14 mouse cellular contexts compared by ENCODE assay signal in genomic region chr14:75900793-75901499, GRCm38 (mm10). TPM values are rescaled to one million over a fixed set of nuclear protein-coding genes. Genes with fewer than 3 reads are reported as not detected.
DNase-seq lines count a peak whose midpoint lies in the region; ATAC-seq lines count a peak whose summit lies in the region.
"Had no signal": no experiment of that assay in that cellular context is flagged by ENCODE, and none has a peak within 500 bp of the region (broad histone marks: within the 10 kb centered on the region; RNA-seq: fewer than 3 reads in every experiment).

No protein-coding gene starts in this region.

- no peaks in the 10 kb centered on the region for H3K36me3 ChIP-seq in neural tube, embryonic 11.5 days (ENCODE audit: control insufficient read depth, insufficient read depth, low read length)
- peaks cover 27% of the 10 kb centered on the region for H3K36me3 ChIP-seq in forebrain, embryonic 12.5 days (replicated peaks)
- peaks cover 29% of the 10 kb centered on the region for H3K36me3 ChIP-seq in limb, embryonic 13.5 days
- peaks cover 5% of the 10 kb centered on the region; the same call in 1 of the 2 replicates for H3K36me3 ChIP-seq in stomach, embryonic 14.5 days (ENCODE audit: control insufficient read depth, insufficient read depth, low read length)

- ATAC-seq in neural tube, embryonic 11.5 days (ENCODE audit: insufficient read depth, low FRiP score, low TSS enrichment), result no peak
- peak; percentile 53; the same call in 1 of the 2 replicates for ATAC-seq in forebrain, embryonic 12.5 days (ENCODE audit: low FRiP score)
- no peak for ATAC-seq in limb, embryonic 13.5 days (ENCODE audit: low FRiP score, low read depth)
- ATAC-seq in stomach, embryonic 14.5 days (ENCODE audit: insufficient number of reproducible peaks, insufficient read depth, low FRiP score, low read depth), result 0 out of 2 replicates have a peak, but pooled peaks have one; percentile 14
- ATAC-seq in CD4-positive, CD25-positive, alpha-beta regulatory T cell, adult 4 months, result no peak

- peak overlapping the region; percentile 53 for H3K27ac ChIP-seq in neural tube, embryonic 11.5 days (ENCODE audit: low read depth, low read length)
- H3K27ac ChIP-seq in forebrain, embryonic 12.5 days, result peak overlapping the region; percentile 88
- H3K27ac ChIP-seq in limb, embryonic 13.5 days, result peak overlapping the region; percentile 63
- no peak overlapping the region for H3K27ac ChIP-seq in stomach, embryonic 14.5 days (ENCODE audit: low read length)

- 74% methylated on average over 5 of the region's 5 CpGs for WGBS in neural tube, embryonic 11.5 days
- WGBS in forebrain, embryonic 12.5 days, result 45% methylated on average over 5 of the region's 5 CpGs
- WGBS in limb, embryonic 13.5 days, result 41% methylated on average over 5 of the region's 5 CpGs
- 65% methylated on average over 5 of the region's 5 CpGs for WGBS in stomach, embryonic 14.5 days

- H3K9me3 ChIP-seq in neural tube, embryonic 11.5 days (ENCODE audit: control insufficient read depth, low read length), result no peaks in the 10 kb centered on the region
- no peaks in the 10 kb centered on the region for H3K9me3 ChIP-seq in forebrain, embryonic 12.5 days
- no peaks in the 10 kb centered on the region for H3K9me3 ChIP-seq in limb, embryonic 13.5 days
- peaks cover 2% of the 10 kb centered on the region; the same call in 1 of the 2 replicates for H3K9me3 ChIP-seq in stomach, embryonic 14.5 days (ENCODE audit: control insufficient read depth, low read depth, low read length)
- H3K9me3 ChIP-seq: G1E had no signal

- no peak overlapping the region for H3K4me2 ChIP-seq in neural tube, embryonic 11.5 days (ENCODE audit: low read depth)
- H3K4me2 ChIP-seq in forebrain, embryonic 12.5 days, result no peak overlapping the region
- H3K4me2 ChIP-seq in limb, embryonic 13.5 days (replicated peaks), result no peak overlapping the region
- H3K4me2 ChIP-seq in stomach, embryonic 14.5 days (replicated peaks; ENCODE audit: low read depth, low read length), result no peak overlapping the region

- no peak overlapping the region for H3K4me3 ChIP-seq in neural tube, embryonic 11.5 days (ENCODE audit: low read depth, low read length)
- no peak overlapping the region for H3K4me3 ChIP-seq in forebrain, embryonic 12.5 days (replicated peaks)
- no peak overlapping the region for H3K4me3 ChIP-seq in limb, embryonic 13.5 days
- H3K4me3 ChIP-seq in stomach, embryonic 14.5 days (ENCODE audit: low read depth, low read length), result no peak overlapping the region
- H3K4me3 ChIP-seq: erythroblast, embryonic 14.5 days; megakaryocyte, embryonic 14.5 days had no signal

- H3K27me3 ChIP-seq in neural tube, embryonic 11.5 days (ENCODE audit: control insufficient read depth, insufficient read depth, low read length), result no peaks in the 10 kb centered on the region
- H3K27me3 ChIP-seq in forebrain, embryonic 12.5 days, result no peaks in the 10 kb centered on the region
- no peaks in the 10 kb centered on the region for H3K27me3 ChIP-seq in limb, embryonic 13.5 days
- no peaks in the 10 kb centered on the region for H3K27me3 ChIP-seq in stomach, embryonic 14.5 days (ENCODE audit: control insufficient read depth, insufficient read depth, low read length)
- H3K27me3 ChIP-seq: megakaryocyte, embryonic 14.5 days had no signal

- 0 out of 2 replicates have a peak overlapping the region, but pooled peaks have one; percentile 18 for H3K9ac ChIP-seq in neural tube, embryonic 11.5 days (ENCODE audit: low read length)
- H3K9ac ChIP-seq in forebrain, embryonic 12.5 days, result no peak overlapping the region
- no peak overlapping the region for H3K9ac ChIP-seq in limb, embryonic 13.5 days
- H3K9ac ChIP-seq in stomach, embryonic 14.5 days (replicated peaks; ENCODE audit: low read depth, low read length), result no peak overlapping the region

- H3K4me1 ChIP-seq in neural tube, embryonic 11.5 days (ENCODE audit: control insufficient read depth, insufficient read depth, low read length), result peaks cover 2% of the 10 kb centered on the region; the same call in 1 of the 2 replicates
- H3K4me1 ChIP-seq in forebrain, embryonic 12.5 days, result peaks cover 17% of the 10 kb centered on the region
- peaks cover 39% of the 10 kb centered on the region for H3K4me1 ChIP-seq in limb, embryonic 13.5 days
- H3K4me1 ChIP-seq in stomach, embryonic 14.5 days (ENCODE audit: control insufficient read depth, insufficient read depth, low read length), result no peaks in the 10 kb centered on the region

- DNase-seq in neural tube, embryonic 11.5 days (ENCODE audit: low spot score), result no peak
- DNase-seq in neural tube, embryonic 10.5 days (ENCODE audit: extremely low spot score, low spot score), result no peak
- DNase-seq in frontal cortex, postnatal 10 days (ENCODE audit: low spot score in 2 of 2), result no peak
- DNase-seq in layer of hippocampus, postnatal 36 days, result no peak
- DNase-seq: left cerebral cortex, postnatal 4 days had no signal

RNA-seq across cellular contexts. Expression of gene Kctd4, which starts 53.9 kb away (rescaled TPM):
- 1.7 and 2.0 TPM in 2 replicates for polyA plus RNA-seq in neural tube, embryonic 11.5 days (2014; fragmentation: Nextera tagmentation; extraction: Ambion mirVana)
- polyA plus RNA-seq in forebrain, embryonic 12.5 days (2016; fragmentation: Nextera tagmentation; extraction: Ambion mirVana), result 1.5 and 1.6 TPM in 2 replicates
- polyA plus RNA-seq in limb, embryonic 13.5 days (2015; fragmentation: Nextera tagmentation; extraction: Ambion mirVana), result 1.4 and 1.6 TPM in 2 replicates
- 1.2 TPM in 2 replicates for polyA plus RNA-seq in stomach, embryonic 14.5 days (2014; fragmentation: Nextera tagmentation; extraction: Ambion mirVana)
- 1 to 10 TPM; 1.4 to 3.3 TPM for polyA plus RNA-seq in CD4-positive, CD25-positive, alpha-beta regulatory T cell, adult 4 months (2017; shearing (Covaris generic))
- 10 to 100 TPM; 61.2 to 64.4 TPM for total RNA-seq in layer of hippocampus, postnatal 36 days (2021)
- total RNA-seq: hematopoietic stem cell, adult 5-6 weeks had no signal
- polyA plus RNA-seq: erythroblast, embryonic 14.5 days; G1E; small intestine, adult 2 months had no signal

RNA-seq across cellular contexts. Expression of gene Tpt1, which starts 56.1 kb away (rescaled TPM):
- 993 and 1,049 TPM in 2 replicates for polyA plus RNA-seq in neural tube, embryonic 11.5 days (2014; fragmentation: Nextera tagmentation; extraction: Ambion mirVana)
- polyA plus RNA-seq in forebrain, embryonic 12.5 days (2016; fragmentation: Nextera tagmentation; extraction: Ambion mirVana), result 955 and 986 TPM in 2 replicates
- 1,027 and 1,051 TPM in 2 replicates for polyA plus RNA-seq in limb, embryonic 13.5 days (2015; fragmentation: Nextera tagmentation; extraction: Ambion mirVana)
- polyA plus RNA-seq in stomach, embryonic 14.5 days (2014; fragmentation: Nextera tagmentation; extraction: Ambion mirVana), result 1,351 and 1,352 TPM in 2 replicates
- polyA plus RNA-seq in CD4-positive, CD25-positive, alpha-beta regulatory T cell, adult 4 months (2017; shearing (Covaris generic)), result 1,000 to 10,000 TPM; 1,301 to 2,015 TPM
- total RNA-seq in layer of hippocampus, postnatal 36 days (2021), result 100 to 1,000 TPM; 921 to 999 TPM

Comparison
In these comparisons a context has a peak if more than half of its experiments do, and no peak if none do; other contexts are left out.
1. ATAC-seq: peak in forebrain, embryonic 12.5 days (single experiment) and stomach, embryonic 14.5 days (single experiment); none in neural tube, embryonic 11.5 days (single experiment), limb, embryonic 13.5 days (single experiment) and CD4-positive, CD25-positive, alpha-beta regulatory T cell, adult 4 months (single experiment).